Mouse (Mus musculus) left cerebral cortex, postnatal 10 days (tissue): ENCODE measurements around the gene Tram1l1. TPM values are rescaled to one million over a fixed set of nuclear protein-coding genes. Genes with fewer than 3 reads are reported as not detected.
"Not testable (repeated sequence)": the region's sequence is repeated elsewhere in the genome, so short reads cannot be mapped to it uniquely, and the experiment has no call there.

Source experiments
- DNase-seq, 2 experiments: peaks; one replicate each; pipeline ENCODE4 v3.0.0; 2021 to 2022; ENCODE audit warnings: low spot score in 2 of 2, mixed read lengths in 1 of 2; ENCODE audit errors: extremely low spot score in 1 of 2
- intact Hi-C: fragments of 180-260 bp; cut with DNase I; formaldehyde crosslinking; loops from one replicate; pipeline ENCODE4 v1.15.1; 2025
- total RNA-seq, 2 experiments: library from RNA; stranded (reverse); gene quantifications; 2 replicates each; pipeline ENCODE4 v1.2.3; 2021

Tram1l1 gene
- 10 to 100 TPM; 19.6 TPM for total RNA-seq

GRCm38 (mm10) chr3:124320821-124321576, at the start of gene Tram1l1:
Gene Tram1l1 (plus strand): TSS chr3:124320855.
- DNase-seq: peak; percentile 73 to 90
- intact Hi-C loops: no loop called here

DNA sequence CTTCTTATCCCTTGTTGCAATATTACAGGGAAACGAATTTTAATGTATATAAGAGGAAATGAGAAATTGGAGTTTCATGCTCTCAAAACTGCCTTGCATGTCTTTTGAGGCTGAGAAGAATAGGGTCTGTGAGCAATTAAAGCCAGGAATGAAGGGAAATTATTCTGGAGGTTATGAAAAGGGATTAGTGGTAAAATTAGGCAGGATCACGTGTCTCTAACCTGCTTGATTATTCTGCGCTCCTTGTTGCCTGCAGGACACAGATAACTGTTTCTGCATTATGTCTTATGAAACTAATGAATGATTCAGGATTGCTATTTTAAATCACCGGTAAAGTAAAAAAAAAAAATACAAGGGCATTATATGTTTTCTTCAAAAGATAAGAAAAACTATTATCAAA, 49.4 kb upstream of the Tram1l1 start:
- no peak for DNase-seq
- intact Hi-C loops: loop anchor here (10.0 kb wide), 1 partner anchor 576 kb away; the partner anchor contains the start of gene Ndst3

DNA sequence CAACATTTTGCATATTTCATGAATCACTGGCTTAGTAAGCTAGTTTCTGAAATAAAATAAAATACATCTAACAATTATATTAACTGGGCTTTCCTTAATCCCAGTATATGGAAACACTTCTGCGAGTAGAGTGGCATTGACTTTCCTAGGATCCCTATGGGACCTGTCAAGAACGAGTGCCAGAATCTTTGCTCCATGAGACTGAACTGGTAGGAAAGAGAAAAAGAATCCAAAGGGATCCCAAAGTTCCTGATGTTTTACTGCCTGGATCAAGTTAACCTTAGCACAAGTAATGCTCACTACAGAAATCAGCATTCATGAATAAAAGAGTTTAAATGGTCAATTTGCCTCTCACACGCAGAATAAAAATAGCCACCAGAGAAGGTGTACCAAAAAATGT, 49.0 kb upstream of the Tram1l1 start:
- no peak for DNase-seq
- intact Hi-C loops: loop anchor here (10.0 kb wide), 1 partner anchor 577 kb away; the partner anchor contains the start of gene Ndst3

DNA sequence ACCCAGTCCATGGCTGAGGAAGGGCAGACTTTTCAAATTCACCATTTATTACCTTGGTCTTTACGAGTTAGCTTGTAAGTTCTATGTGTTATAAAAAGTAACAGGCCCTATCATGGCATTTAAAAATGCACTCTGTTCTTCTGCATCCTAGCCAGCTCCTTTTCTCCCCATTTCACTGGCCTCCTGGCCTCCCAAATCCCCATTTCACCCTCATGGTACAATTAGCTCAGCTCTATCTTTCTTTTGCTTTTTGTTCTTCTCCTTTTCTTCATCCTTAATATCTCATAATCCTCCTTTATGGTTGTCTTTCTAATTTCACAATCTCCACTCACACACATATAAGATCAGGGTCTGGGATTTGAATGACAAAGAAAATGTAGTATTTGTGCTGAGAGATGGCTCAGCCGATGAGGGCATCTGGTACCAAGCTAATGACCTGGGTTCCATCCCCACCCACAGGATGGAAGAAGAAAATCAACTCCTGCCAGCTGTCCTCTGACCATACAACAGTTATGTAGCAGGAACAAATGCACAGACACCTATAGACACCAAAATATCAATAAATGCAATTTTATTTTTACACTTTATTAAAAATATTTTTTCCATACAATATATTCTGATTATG, 48.1 kb upstream of the Tram1l1 start:
- DNase-seq: no peak
- intact Hi-C loops: loop anchor here (10.0 kb wide), 1 partner anchor 578 kb away; the partner anchor contains the start of gene Ndst3

- intact Hi-C loops: loop anchor here (2.0 to 10.0 kb wide), 3 partner anchors 312 to 758 kb away; partner anchors contain the start of gene Ndst3
- peak; percentile 37 to 50 for DNase-seq
These were observed 45.6 kb upstream of the Tram1l1 start for GRCm38 (mm10) chr3:124274928-124275609.

- DNase-seq, intact Hi-C loops: not testable (repeated sequence)
These were observed 31.7 kb upstream of the Tram1l1 start for GRCm38 (mm10) chr3:124288936-124289335.

- peak in 1 of 2 experiments; percentile 22 for DNase-seq
- intact Hi-C loops: no loop called here
These were observed 1.4 kb upstream of the Tram1l1 start for GRCm38 (mm10) chr3:124319254-124319653.

DNA sequence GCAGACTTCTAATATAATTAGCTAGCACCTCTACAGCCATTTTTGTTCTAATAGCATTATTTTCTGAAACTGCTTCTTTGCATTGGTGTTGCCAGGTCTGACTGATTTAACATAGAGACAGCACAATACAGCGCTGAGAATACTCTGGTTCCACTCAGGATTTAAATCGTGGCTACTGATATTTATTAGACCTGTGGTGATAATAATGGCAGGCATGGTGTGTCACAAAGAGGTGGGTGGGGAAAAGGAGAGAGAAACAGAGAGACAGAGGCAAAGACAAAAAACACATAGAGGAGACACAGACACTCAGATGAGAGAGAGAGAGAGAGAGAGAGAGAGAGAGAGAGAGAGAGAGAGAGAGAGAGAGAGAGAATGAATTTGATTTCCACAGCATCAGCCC, 257 bp upstream of the Tram1l1 start:
- intact Hi-C loops: no loop called here
- no peak for DNase-seq

DNA sequence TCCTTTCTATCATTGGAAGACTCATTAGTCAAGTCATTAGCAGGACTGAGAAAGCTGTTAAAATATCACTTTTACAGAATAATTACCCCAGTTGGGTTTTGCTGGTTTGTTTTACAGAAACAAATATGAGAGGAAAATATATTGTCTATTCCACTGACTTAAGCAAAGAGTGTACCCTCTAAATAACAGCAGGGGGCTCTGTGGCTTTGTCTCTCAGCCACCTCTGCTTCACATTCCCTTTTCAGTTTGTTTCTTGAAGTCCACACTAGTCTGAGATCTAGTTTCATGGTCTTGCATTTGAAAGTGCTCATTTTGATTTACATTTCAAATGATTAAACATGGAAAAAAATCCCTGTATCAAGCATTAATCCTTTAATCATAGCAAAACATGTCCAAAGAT, 25.8 kb downstream of the Tram1l1 start:
- intact Hi-C loops: loop anchor here (2.0 kb wide), 1 partner anchor 240 kb away; no protein-coding TSS in a partner anchor
- peak in 1 of 2 experiments; percentile 5 for DNase-seq

DNA sequence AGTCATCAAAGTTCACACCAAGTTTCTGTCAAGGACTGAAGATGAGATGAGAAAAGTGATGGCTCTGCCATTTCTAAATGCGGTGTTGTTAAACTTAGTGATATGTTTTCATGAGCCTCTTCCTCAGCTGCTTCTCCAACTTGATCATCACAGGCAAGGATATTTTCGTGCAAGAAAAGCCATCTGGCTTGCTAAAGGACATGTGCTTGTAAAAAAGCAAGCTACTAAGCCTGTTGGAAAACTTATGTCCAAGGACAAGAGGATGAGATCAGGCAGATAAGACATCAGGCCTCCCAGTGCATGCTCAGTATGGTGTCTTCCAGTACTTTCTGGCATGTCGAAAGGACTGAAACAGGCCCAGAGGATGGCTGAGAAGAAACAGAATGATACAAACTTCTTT, 36.9 kb downstream of the Tram1l1 start:
- intact Hi-C loops: no loop called here
- peak in 1 of 2 experiments; percentile 34 for DNase-seq

GRCm38 (mm10) chr3:124372031-124372430, 51.4 kb downstream of the Tram1l1 start:
- intact Hi-C loops: no loop called here
- no peak for DNase-seq

Other genes with a start within 250 kb of the Tram1l1 start
- not detected for gene 1700006A11Rik, start 105.2 kb downstream of the Tram1l1 start, total RNA-seq